Mouse (Mus musculus): Measurements from ENCODE around the gene Cemip2.

DNA sequence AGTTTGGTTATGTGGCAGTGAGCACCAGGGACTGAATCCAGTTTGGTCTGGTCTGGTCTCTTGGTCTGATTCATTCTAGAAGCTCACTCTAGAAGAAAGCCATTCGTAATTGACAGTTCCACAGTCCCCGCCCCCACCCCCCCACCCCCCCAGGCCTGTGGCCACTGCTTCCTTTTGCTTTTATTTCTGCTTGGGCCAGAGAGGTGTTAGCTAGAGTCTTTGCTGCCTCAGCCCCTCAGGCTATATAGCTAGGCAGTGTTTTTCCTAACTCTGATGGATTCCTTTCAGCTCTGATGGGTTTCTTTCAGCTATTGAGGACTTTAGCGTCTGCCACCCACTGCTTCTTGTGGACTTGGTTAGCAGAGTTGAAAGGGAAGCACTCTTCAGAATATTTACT lies 7.0 kb downstream of the Cemip2 start:
- TF ChIP-seq POLR2A (IDR thresholded peaks at IDR 0.05; ENCODE audit: control insufficient read depth, low read depth, low read length) = no peak
- TF ChIP-seq CTCF (IDR thresholded peaks at IDR 0.05; ENCODE audit: control insufficient read depth, insufficient read depth, insufficient replicate concordance, low read depth, low read length) = no peak
